Mouse (Mus musculus): ENCODE measurements around the gene Usp17la.
"Not testable (repeated sequence)": the region's sequence is repeated elsewhere in the genome, so short reads cannot be mapped to it uniquely, and the experiment has no call there.

Usp17la gene

DNA sequence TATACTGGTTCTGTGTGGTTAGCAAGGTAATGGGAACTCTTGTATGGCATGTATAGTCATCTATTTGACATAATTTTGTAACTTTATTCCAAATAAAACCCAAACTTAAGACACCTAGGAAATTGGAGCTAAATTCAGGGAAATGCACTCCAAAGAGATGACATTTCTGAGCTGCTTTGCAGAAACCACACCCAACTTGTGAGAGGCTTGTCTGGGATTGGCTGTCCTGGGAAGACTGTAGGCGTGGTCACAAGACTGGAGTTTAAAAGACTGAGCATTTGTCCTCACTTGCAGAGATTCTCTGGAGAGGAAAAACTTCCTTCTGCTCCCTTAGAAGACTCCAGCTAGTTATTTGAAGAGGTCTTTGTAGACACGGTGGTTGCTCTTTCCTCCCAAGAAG lies at the start of gene Usp17la:
TSS of gene Usp17la (plus strand) at position 301 of the 400 bp plus-strand sequence.
- CTCF ChIA-PET, POLR2A ChIA-PET: not testable (repeated sequence)

DNA sequence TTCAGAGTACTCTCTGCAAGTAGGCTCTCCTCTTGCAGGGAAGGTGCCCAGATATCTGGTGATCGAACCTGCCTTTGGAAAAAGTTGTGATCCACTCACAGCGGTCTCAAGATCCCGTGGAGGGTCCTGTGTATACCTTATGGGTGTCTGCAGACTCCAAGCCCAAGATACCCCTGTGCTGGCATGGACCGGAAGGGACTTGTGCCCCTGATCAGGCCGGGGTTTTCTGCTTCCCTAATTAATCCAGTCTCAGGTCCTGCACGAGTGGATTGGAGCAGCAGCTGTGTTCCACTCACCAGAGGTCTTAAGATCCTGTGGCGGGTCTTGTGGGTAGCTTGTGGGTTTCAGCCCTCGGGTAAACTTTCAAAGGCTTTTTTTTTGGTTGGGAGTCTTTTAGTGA lies 46.5 kb upstream of the Usp17la start:
- CTCF ChIA-PET, POLR2A ChIA-PET: not testable (repeated sequence)

GRCm38 (mm10) chr7:104842503-104842902 lies 14.3 kb upstream of the Usp17la start, which contains the start of gene Usp17lb:
TSS of gene Usp17lb (minus strand) at chr7:104842603.
- POLR2A ChIA-PET, result no interaction called here
- CTCF ChIA-PET, result no interaction called here

- ChIA-PET CTCF (no interaction called here), POLR2A (no interaction called here)
Observed at GRCm38 (mm10) chr7:104843731-104844287, 13.0 kb upstream of the Usp17la start.

DNA sequence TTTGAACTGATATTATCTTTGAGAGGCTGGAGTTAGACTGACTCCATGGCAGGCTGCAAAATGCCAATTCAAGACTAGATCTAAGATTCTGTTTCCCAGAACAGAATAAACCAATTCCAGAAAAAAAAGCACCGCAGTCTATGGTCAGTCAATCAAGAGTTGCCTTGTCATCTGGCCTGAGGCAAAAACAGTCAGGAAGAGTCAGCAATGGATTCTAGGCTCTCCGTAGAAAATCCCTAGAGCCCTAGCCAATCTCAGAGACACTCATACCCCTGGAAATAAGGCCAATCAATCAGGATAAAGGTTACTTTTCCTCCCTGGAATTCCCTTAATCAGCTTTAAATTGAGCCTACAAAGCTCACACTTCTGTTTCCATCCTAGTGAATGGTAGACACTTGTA lies 5.3 kb upstream of the Usp17la start:
- POLR2A ChIA-PET, result not testable (repeated sequence)

GRCm38 (mm10) chr7:104855248-104855750 lies 1.5 kb upstream of the Usp17la start:
- POLR2A ChIA-PET, result no interaction called here
- CTCF ChIA-PET, result no interaction called here

More for the DNA sequence above, 5.3 kb upstream of the Usp17la start:
- CTCF ChIA-PET, result not testable (repeated sequence)

DNA sequence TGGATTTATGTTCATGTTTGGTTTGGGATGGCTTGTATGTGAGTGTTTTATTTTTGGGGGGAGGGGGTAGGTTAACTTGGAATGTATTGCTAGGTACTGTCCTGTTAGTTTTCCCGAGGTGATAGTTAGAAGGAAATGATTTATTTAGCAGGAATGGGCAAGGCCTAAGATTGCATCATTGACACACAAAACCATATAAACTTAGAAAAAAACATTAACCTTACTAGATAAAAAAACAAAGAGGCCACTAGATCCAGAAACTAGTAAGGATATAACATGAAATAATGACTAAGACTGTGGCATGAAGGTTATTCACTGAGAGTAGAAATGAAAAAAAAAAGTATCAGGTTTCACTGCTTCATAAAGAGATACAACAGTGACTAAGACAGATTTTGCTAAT lies 874 bp downstream of the Usp17la start:
- ChIA-PET CTCF (no interaction called here), POLR2A (no interaction called here)

- POLR2A ChIA-PET, result no interaction called here
- CTCF ChIA-PET, result no interaction called here
Observed at GRCm38 (mm10) chr7:104861381-104861780, 4.6 kb downstream of the Usp17la start.

GRCm38 (mm10) chr7:104877731-104878130 lies 20.9 kb downstream of the Usp17la start, which contains the start of gene Olfr665:
TSS of gene Olfr665 (plus strand) at chr7:104878031.
- CTCF ChIA-PET, result no interaction called here
- POLR2A ChIA-PET, result no interaction called here

GRCm38 (mm10) chr7:104895852-104896251 lies 39.0 kb downstream of the Usp17la start, which contains the start of gene Olfr666:
TSS of gene Olfr666 (minus strand) at chr7:104895952.
- CTCF ChIA-PET, result no interaction called here
- POLR2A ChIA-PET, result no interaction called here
